Mouse (Mus musculus) embryo, embryonic 11.5 days (tissue): ENCODE results near the gene Scnn1b.

Experiments used
- DNase-seq: peaks from one replicate; pipeline ENCODE4 v3.0.0-alpha.2; 2012; ENCODE audit warnings: low read depth, low spot score

Scnn1b gene

DNA sequence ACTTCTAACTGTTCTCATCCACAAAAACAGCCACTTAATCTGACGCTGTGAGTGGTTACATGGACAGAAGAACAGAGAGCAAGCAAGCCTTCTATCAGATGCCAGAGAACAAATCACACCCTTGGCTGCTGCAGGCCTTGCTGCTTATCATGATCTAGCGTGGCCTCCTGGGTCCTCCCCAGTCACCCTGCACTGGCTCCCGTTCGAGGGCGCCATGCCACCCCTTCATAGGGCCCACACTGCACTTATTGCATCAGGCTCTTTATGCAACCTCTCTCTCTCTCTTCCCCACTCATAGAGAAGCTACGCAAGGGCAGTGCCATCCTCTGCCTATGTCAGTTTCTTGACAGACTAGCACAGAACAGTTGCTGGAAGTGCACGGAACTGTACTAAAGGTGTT lies 101.3 kb downstream of the Scnn1b start:
- no peak for DNase-seq
